Mouse (Mus musculus) bone marrow macrophage, adult 2 months (primary cell): Measurements from ENCODE around the gene Ank.

Experiments
- CTCF ChIP-seq: IDR thresholded peaks from 2 replicates; pipeline ENCODE4 v1.5.1; 2012; ENCODE audit warnings: low read depth, mild to moderate bottlenecking, low read length, moderate library complexity
- POLR2A ChIP-seq: IDR thresholded peaks from 2 replicates; pipeline ENCODE4 v1.6.1; 2012; ENCODE audit warnings: mild to moderate bottlenecking, low read depth, low read length, borderline replicate concordance

DNA sequence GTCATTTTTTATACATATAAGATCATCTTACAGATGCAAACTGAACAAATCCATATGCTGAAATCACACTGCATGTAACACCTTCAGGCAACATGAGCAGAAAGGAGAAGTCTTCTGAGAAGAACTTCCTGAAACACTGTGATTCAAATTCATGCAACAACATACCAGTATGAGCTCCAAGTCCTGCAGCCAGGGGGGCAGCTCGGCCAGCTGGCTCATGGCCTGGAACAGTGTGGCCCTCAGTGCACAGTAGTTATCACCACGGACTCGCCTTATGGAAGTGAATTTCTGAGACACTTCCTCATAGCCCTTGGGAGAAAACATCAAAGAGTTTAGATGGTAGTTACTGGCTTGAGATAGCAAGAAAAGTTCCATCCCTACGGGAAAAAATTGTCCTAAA, 149.7 kb downstream of the Ank start:
- no peak for TF ChIP-seq POLR2A
- no peak for TF ChIP-seq CTCF
